Comparison of ENCODE assay signal across 8 mouse cellular contexts in the genomic region with DNA sequence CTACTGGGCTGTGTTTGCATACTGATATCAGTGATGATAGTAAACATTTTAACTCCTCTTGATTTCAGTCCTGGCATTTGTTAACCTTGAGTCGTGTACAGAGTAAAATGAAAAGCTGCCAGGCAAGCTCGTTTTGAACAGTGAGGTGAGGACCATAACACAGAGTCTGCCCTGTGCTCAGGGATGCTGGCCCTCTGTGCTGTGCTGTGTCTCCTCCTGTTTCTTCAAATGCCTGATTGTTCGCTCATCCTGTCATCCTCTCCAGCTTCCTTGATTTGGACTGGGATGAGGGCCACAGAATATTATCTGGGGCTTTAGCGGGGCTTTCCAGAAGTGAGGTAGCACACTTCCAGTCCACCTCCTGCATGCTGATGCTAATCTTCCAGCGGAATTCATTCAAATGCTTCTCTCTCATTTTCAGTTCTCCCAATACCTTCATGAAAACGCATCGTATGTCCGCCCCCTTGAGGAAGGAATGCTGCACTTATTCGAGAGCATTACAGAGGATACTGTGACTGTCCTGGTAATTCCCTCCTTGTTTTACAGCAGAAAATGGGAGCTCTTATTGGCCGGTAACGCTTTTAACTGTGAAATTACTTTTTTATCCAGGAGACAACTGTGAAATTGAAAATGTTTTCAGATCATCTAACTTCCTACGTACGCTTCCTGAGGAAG. TPM values are rescaled to one million over a fixed set of nuclear protein-coding genes. Genes with fewer than 3 reads are reported as not detected.
DNase-seq lines count a peak whose midpoint lies in the region; ATAC-seq and TF ChIP-seq lines count a peak whose summit lies in the region.

No protein-coding gene starts in this region.

- no peak for ATAC-seq in heart, embryonic 12.5 days (ENCODE audit: insufficient number of reproducible peaks, low FRiP score)
- peak; percentile 44; the same call in 1 of the 2 replicates for ATAC-seq in intestine, embryonic 15.5 days
- peak; percentile 73 for ATAC-seq in midbrain, postnatal 0 days (ENCODE audit: low FRiP score)

- peaks cover 48% of the 10 kb centered on the region for H3K36me3 ChIP-seq in heart, embryonic 12.5 days
- H3K36me3 ChIP-seq in intestine, embryonic 15.5 days = peaks cover 2% of the 10 kb centered on the region; the same call in 1 of the 2 replicates
- peaks cover 33% of the 10 kb centered on the region; the same call in 1 of the 2 replicates for H3K36me3 ChIP-seq in midbrain, postnatal 0 days (ENCODE audit: insufficient read depth, low read length)

- no peaks in the 10 kb centered on the region for H3K27me3 ChIP-seq in heart, embryonic 12.5 days (replicated peaks)
- H3K27me3 ChIP-seq in intestine, embryonic 15.5 days (replicated peaks) = no peaks in the 10 kb centered on the region
- H3K27me3 ChIP-seq in midbrain, postnatal 0 days (ENCODE audit: insufficient read depth, low read length) = no peaks in the 10 kb centered on the region

- peak; percentile 69 to 92 for DNase-seq in heart, adult 18-20 months
- peak; percentile 90 to 92 for DNase-seq in cerebellum, postnatal 10 days
- DNase-seq in frontal cortex, postnatal 10 days (ENCODE audit: low spot score in 2 of 2) = peak; percentile 29 to 62
- peak; percentile 63 to 77 for DNase-seq in left cerebral cortex, postnatal 10 days (ENCODE audit: extremely low spot score in 1 of 2, low spot score in 2 of 2)
- DNase-seq in midbrain, postnatal 0 days (ENCODE audit: low spot score) = peak; percentile 85
- DNase-seq in urinary bladder, postnatal 25 days (ENCODE audit: low spot score) = peak; percentile 73

- no peak overlapping the region for H3K9ac ChIP-seq in heart, embryonic 12.5 days
- no peak overlapping the region for H3K9ac ChIP-seq in intestine, embryonic 15.5 days
- no peak overlapping the region for H3K9ac ChIP-seq in midbrain, postnatal 0 days (replicated peaks; ENCODE audit: low read length, poor library complexity, severe bottlenecking)

- H3K9me3 ChIP-seq in heart, embryonic 12.5 days (replicated peaks) = no peaks in the 10 kb centered on the region
- no peaks in the 10 kb centered on the region for H3K9me3 ChIP-seq in intestine, embryonic 15.5 days
- no peaks in the 10 kb centered on the region for H3K9me3 ChIP-seq in midbrain, postnatal 0 days (ENCODE audit: low read length)

- intact Hi-C loops in left cerebral cortex, postnatal 10 days (cut with DNase I) = no loop called here

- no peak overlapping the region for H3K4me2 ChIP-seq in heart, embryonic 12.5 days
- no peak overlapping the region for H3K4me2 ChIP-seq in intestine, embryonic 15.5 days (replicated peaks)
- no peak overlapping the region for H3K4me2 ChIP-seq in midbrain, postnatal 0 days (ENCODE audit: low read depth, low read length, poor library complexity, severe bottlenecking)

- no peak overlapping the region for H3K27ac ChIP-seq in heart, embryonic 12.5 days (ENCODE audit: poor library complexity, severe bottlenecking)
- no peak overlapping the region for H3K27ac ChIP-seq in intestine, embryonic 15.5 days
- no peak overlapping the region for H3K27ac ChIP-seq in midbrain, postnatal 0 days (ENCODE audit: low read depth, low read length)

- H3K4me3 ChIP-seq in heart, embryonic 12.5 days = no peak overlapping the region
- H3K4me3 ChIP-seq in intestine, embryonic 15.5 days (replicated peaks) = no peak overlapping the region
- no peak overlapping the region for H3K4me3 ChIP-seq in midbrain, postnatal 0 days (ENCODE audit: low read depth, low read length)

- H3K4me1 ChIP-seq in heart, embryonic 12.5 days (replicated peaks) = peaks cover 2% of the 10 kb centered on the region; the same call in 1 of the 2 replicates
- H3K4me1 ChIP-seq in intestine, embryonic 15.5 days (replicated peaks) = peaks cover 9% of the 10 kb centered on the region
- H3K4me1 ChIP-seq in midbrain, postnatal 0 days (ENCODE audit: insufficient read depth, low read length) = no peaks in the 10 kb centered on the region

- WGBS in heart, embryonic 12.5 days = 31% methylated on average over 13 of the region's 13 CpGs
- WGBS in intestine, embryonic 15.5 days = 35% methylated on average over 13 of the region's 13 CpGs
- WGBS in midbrain, postnatal 0 days = 27% methylated on average over 13 of the region's 13 CpGs

- TF ChIP-seq CTCF in midbrain, postnatal 0 days (IDR thresholded peaks at IDR 0.05) = peak; percentile 93

RNA-seq across cellular contexts. Expression of gene Ppp1r21, which starts 28.4 kb away (rescaled TPM):
- 10 to 100 TPM; 10.1 to 10.8 TPM for total RNA-seq in heart, adult 18-20 months (2021)
- polyA plus RNA-seq in heart, embryonic 12.5 days (2016; fragmentation: Nextera tagmentation; extraction: Ambion mirVana) = 12.4 and 16.1 TPM in 2 replicates
- polyA plus RNA-seq in intestine, embryonic 15.5 days (2015; fragmentation: Nextera tagmentation; extraction: Ambion mirVana) = 21.4 and 22.4 TPM in 2 replicates
- 10 to 100 TPM; 66.4 to 69.0 TPM for total RNA-seq in left cerebral cortex, postnatal 10 days (2021)
- total RNA-seq in midbrain, postnatal 0 days (2014; rRNA removed) = 44.1 and 68.7 TPM in 2 replicates
- 36.6 and 36.7 TPM in 2 replicates for polyA plus RNA-seq in midbrain, postnatal 0 days (2015; fragmentation: Nextera tagmentation; extraction: Ambion mirVana)

RNA-seq across cellular contexts. Expression of gene Ston1, which starts 39.2 kb away (rescaled TPM):
- total RNA-seq in heart, adult 18-20 months (2021) = 10 to 100 TPM; 19.3 to 20.6 TPM
- 5.4 and 8.4 TPM in 2 replicates for polyA plus RNA-seq in heart, embryonic 12.5 days (2016; fragmentation: Nextera tagmentation; extraction: Ambion mirVana)
- polyA plus RNA-seq in intestine, embryonic 15.5 days (2015; fragmentation: Nextera tagmentation; extraction: Ambion mirVana) = 6.2 and 6.6 TPM in 2 replicates
- total RNA-seq in left cerebral cortex, postnatal 10 days (2021) = 1 to 10 TPM; 6.5 to 8.4 TPM
- total RNA-seq in midbrain, postnatal 0 days (2014; rRNA removed) = 4.0 and 5.0 TPM in 2 replicates
- 1.1 and 1.3 TPM in 2 replicates for polyA plus RNA-seq in midbrain, postnatal 0 days (2015; fragmentation: Nextera tagmentation; extraction: Ambion mirVana)
